Mouse (Mus musculus): Measurements from ENCODE around the gene Sla2. TPM values are rescaled to one million over a fixed set of nuclear protein-coding genes. Genes with fewer than 3 reads are reported as not detected.
"Not testable (repeated sequence)": the region's sequence is repeated elsewhere in the genome, so short reads cannot be mapped to it uniquely, and the experiment has no call there.

Gene Sla2
- total RNA-seq, 2 experiments from 2014 or later: not detected

DNA sequence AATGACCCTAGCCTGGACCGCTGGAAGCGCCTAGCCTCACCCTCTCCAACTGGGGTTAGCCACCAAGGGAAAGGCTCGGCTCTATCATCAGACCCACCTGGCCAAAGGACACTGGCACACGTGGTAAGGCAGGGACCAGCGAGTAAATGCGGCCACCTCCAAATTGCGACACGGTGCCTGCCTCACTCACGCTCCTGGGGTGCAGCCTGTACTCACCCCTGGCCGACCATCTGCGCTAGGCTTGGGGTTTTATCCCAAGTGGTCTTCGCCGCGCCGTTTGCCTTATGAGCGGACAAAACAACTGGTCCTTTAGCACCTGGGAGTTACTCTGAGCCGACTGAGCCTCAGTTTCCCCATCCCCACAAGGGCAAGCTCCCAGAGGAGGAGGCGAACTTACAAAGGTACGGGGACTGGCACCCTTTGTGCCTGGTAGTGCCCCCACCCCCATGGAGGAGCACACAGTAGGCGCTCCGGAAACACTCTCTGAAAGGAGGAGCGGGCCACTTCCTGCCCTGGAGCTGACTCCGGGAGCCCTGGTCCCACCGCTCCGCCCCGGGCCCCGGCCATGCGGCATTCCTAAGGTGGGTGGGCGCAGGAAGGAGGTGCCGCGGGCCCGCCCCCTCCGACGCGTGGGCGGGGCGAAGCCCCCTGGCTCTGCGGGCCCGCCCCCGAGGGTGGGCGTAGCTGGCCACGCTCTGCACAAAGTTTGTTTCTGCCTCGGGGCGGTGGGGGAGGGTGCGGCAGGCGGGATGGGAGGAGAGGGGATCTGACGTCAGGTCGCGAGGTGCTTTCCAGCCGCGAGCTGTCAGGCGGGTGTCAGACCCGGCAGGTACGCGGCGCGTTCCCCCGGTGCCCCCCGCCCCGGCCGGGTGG, 47.4 kb downstream of the Sla2 start, which contains the start of gene Tgif2:
Tgif2 (plus strand) TSS at position 689 of the 873 bp plus-strand sequence.
- DNase-seq: peak; percentile 91

DNA sequence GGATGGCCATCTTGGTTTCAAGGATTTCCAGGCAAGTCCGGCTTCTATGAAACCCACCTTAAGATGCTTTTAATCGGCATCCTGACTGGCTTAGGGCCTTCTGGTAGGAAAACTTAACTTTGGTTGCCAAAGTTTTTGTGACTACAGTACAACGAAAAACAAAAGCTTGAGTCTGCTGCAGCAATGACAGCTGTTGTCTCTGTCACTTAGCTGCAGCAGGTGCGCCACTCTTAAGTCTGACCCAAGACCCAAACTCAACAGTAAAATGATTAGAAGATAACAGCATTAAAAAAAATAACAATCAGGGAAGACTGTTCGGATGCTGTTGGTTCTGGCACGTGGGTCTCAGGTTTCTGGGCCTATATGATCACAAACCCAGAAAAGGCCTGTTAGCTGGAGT, 48.2 kb downstream of the Sla2 start:
- DNase-seq: no peak

DNA sequence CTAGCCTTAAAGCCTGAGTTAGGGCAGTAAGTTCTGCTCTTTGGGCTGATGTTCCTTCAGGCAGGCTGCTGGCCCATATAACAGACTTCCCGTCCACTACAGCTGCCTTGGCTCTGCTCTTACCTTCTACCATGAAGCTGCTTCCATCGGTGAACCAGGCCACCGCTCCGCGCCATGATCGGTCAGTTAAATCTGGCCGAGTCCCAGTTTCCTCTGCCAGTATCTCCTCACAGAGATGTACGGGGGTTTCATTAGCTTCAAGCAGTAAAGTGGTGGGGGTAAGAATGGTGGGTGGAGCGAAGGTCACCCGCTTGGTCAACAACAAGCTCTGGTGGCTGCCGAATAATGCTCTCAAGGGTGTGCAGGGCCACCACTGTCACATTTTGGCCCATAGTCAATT, 52.7 kb downstream of the Sla2 start:
- no peak for DNase-seq

DNA sequence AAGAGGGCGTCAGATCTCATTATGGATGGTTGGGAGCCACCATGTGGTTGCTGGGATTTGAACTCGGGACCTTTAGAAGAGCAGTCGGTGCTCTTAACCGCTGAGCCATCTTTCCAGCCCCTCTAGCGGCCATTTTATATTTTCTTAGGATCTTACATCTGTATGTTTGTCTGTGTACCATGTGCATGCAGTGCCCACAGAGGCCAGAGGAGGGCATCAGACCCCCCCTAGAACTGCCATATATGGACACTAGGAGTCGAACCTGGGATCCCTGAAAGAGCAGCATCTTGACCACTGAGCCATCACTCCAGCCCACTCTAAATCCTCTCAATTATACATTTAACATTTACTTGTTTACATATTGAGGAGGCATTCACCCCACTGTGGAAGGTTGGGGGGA, 61.9 kb downstream of the Sla2 start:
- DNase-seq: not testable (repeated sequence)

Other genes with a start within 250 kb of the Sla2 start
- 1,000 to 10,000 TPM; 1,178 to 1,267 TPM for gene Myl9, start 111.8 kb downstream of the Sla2 start, total RNA-seq (2021)
- gene Tgif2, start 47.2 kb downstream of the Sla2 start, total RNA-seq (2021): 10 to 100 TPM; 18.2 to 19.3 TPM
- 1 to 10 TPM; 1.3 to 2.0 TPM for gene 4930518I15Rik, start 29.2 kb downstream of the Sla2 start, total RNA-seq (2021)
- gene Rab5if, start 24.1 kb downstream of the Sla2 start, total RNA-seq (2021): 100 to 1,000 TPM; 136 to 142 TPM
- gene Ndrg3, start 104.9 kb upstream of the Sla2 start, total RNA-seq (2021): 10 to 100 TPM; 23.0 to 27.2 TPM
- gene Dsn1, start 120.0 kb upstream of the Sla2 start, total RNA-seq (2021): 10 to 100 TPM; 21.5 to 24.3 TPM
- 10 to 100 TPM; 36.9 to 39.8 TPM for gene Soga1, start 192.1 kb upstream of the Sla2 start, total RNA-seq (2021)
- not detected for gene Tldc2, start 199.9 kb upstream of the Sla2 start, total RNA-seq (2021)
- gene Samhd1, start 248.1 kb upstream of the Sla2 start, total RNA-seq (2021): 10 to 100 TPM; 21.8 to 22.9 TPM

All from heart, postnatal 4 days (tissue).